Mouse (Mus musculus) hindlimb bud, embryonic 11.5 days (tissue): ENCODE data around the gene Gh.
"Not testable (repeated sequence)": the region's sequence is repeated elsewhere in the genome, so short reads cannot be mapped to it uniquely, and the experiment has no call there.

ENCODE experiments used
- DNase-seq: peaks from one replicate; pipeline ENCODE4 v3.0.0-alpha.2; 2012; ENCODE audit warnings: low read depth, low spot score; ENCODE audit errors: extremely low spot score

Gh gene

DNA sequence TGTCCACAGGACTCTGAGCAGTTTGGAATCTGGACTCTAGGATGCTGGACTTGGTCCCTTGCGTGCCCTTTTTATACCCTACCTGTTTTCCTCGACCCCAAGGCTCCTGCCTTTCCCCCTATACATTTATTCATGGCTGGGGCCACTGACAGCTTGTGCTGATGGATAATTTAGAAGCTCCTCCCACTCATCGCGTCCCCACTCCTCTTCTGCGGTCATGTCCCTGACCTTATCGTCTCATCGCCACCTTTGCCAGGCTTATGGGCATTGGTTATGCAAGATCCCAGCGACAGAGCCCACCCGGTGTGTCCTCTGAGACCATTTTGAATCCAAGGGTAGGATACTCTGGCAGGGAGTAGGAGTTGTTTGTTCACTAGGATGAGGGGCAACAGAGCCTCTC, at the start of gene Gh:
Gh (minus strand) TSS at position 101 of the 400 bp plus-strand sequence.
- no peak for DNase-seq

DNA sequence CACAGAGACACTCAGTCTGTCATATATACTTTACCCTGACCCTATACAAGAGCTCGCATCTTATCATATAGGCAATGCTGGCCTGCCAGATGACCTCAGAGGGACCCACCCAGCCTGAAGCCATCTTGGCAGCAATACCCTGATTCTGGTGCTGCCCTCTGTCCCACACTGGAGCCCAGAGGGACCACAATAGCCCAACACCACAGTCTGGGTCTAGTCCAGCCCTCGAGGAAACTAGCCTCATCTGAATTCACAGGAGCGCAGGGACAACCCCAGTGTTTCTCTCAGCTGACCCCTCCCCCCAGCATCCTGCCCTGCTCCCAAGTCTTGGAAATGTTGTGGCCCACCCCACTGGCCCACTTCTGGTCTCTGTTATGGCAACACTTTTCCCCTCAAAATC, 49.6 kb upstream of the Gh start:
- no peak for DNase-seq

DNA sequence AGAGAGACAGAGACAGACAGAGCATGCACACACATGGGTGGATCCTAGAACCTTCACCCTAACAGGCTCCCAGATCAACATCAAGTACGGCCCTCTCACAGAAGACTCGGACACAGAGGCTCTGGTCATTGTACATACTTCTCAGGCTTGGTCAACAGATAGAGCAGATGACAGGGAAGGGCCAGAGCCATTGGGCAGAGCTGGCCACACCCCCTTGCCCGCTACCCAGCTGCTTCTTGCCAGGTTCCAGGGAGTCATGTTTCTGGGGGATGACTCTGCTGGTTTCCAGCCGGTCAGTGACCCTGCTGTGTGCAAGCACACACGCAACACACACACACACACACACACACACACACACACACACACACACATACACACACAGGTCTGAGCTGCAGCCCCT, 49.2 kb upstream of the Gh start:
- DNase-seq, result no peak

DNA sequence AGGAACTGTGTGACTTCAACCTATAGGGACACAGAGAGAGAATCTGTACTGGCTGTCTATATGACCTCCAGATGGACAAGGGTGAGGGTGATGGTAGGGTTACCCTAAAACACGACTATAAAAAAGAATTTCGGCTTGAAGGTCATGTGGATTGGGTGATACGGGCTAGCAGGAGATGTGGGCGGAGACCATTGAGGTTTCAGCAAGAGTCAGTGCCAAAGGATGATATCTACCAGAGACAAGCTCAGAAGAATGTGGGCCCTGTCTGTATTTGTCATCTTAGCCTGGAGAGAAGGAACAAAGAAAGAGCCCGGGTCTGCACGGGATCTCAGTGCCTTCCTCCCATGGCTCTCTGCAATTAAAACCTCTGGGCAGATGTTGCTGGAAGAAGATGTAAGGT, 48.1 kb upstream of the Gh start:
- no peak for DNase-seq

DNA sequence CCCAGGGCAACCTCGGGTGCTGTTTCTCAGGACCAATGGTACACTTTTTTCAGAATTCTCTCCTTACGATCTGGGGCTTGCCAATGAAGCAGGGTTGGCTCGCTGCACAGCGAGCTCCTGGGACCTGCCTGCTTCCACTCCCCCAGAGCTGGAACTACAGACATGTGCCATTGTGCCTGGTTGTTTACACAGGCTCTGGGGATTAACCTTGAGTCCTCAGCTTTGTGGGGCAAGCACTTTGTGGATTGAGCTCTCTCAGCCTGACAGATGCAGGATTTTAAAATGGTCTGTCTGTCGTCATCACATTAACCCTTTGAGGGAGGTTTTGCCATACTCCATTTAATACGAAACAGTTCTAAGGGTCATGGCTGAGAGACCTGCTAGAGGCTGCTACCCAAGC, 43.2 kb upstream of the Gh start:
- no peak for DNase-seq

DNA sequence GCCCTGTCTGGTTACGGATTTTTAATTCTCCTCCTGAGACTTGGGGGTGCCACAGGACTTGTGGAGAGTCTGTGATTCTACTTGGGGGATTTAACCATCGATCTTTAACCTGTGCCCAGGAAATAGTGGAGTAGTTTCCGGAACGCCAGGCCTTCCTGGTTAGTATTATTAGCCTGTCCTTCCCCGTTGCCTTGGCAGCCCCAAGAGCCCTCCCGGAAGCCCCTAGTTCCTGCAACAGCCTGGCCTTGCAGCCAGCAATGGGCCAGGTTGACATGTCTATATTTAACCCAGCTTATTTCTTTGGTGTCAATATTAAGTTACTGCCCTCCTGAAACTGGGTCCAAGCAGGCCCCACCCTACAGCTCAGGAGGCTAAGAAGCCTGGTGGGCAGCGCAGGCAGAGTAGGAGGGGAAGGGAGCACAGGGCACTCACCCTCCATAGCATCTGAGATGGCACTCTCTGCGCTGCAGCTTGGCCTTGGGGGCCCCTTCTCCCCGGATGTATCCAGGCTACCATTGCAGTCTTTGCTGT, 39.4 kb upstream of the Gh start:
- no peak for DNase-seq

DNA sequence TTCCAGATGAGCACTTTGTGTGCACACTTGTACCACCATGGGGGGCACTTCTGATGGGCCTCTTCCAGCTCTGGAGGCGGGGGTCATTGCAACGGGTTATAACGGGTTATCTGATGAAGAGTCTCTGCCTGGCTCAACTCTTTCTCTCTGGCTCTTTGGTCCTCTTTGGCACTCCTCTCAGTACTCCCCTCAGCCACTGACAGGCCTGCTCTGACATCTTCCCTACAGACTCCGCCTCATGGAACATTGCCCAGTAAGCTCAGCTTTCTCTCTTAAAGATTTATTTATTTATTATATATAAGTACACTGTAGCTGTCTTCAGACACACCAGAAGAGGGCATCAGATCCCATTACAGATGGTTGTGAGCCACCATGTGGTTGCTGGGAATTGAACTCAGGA, 37.7 kb upstream of the Gh start:
- not testable (repeated sequence) for DNase-seq

DNA sequence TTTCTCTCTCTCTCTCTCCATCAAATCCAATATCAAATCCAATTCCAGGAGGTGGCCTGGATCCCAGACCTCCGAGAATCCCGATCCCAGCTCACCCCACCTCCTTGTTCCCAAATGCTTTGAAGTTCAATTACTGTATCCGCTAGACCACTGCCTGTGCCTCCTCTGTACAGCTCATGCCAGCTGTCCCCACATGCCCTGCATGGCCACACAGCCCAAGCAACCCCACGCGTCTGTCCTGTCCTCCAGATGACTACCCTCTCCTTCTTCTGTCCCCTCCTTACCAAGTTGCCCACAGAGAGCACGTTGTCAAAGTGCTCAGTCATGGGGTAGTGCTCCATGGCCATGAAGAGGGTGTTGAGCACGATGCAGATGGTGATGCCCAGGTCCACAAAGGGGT, 37.2 kb upstream of the Gh start:
- DNase-seq, result no peak

DNA sequence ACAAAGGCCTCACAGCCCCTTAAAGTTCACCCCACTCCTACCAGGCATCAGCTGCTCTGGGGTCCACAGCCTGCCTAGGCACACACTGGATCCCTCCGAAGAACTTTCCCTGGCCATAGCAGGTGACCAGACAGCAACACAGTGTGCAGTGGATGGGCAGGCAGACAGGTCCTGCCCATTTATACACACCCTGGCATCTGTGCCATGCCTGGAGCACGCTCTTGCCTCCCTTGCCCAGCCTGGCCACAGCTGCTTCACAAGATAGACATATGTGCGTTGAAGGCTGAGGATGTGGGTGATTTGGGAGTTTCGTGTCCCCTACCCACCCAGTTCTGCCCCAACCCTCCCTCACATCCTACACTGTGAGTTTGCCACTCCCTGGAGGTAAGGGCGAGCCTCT, 36.4 kb upstream of the Gh start:
- no peak for DNase-seq

DNA sequence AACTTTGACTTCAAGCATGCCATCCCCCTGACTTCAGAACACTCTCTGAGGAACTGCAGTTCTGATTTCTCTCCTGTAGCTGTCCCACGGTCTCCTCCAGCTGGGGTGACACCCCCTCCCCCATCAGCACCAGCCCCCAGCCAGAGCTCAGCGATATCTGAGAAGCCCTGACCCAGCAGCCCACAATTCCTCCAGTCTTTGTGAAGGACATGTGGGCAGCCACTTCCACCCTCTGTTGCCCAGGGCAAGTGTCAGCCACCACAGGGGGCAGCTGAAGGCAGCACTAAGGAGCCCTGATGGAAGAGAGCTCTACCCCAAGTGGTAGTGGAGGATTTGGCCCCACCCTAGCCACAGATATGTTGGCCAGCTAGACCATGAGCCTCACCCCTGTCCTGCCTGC, 32.4 kb upstream of the Gh start:
- no peak for DNase-seq

DNA sequence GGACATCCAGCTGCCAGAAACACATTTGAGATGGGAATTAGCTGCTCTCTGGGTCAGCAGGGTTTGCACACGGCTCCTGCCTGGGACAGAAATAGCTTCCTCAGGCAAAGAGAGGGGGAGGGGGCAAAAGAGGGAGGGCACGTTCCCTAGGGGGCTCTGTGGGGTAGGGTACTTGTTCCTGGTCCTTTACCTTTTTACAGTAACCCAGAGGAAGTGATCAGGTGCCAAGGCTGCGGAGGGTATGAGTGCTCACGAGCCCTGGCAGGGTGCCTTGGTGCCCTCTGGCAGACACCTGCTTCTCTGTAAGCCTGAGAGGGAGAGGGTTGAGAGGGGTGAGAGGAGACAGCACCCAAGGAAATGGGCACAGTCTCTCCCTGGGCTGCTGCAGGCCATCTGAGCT, 30.8 kb upstream of the Gh start:
- DNase-seq, result no peak

DNA sequence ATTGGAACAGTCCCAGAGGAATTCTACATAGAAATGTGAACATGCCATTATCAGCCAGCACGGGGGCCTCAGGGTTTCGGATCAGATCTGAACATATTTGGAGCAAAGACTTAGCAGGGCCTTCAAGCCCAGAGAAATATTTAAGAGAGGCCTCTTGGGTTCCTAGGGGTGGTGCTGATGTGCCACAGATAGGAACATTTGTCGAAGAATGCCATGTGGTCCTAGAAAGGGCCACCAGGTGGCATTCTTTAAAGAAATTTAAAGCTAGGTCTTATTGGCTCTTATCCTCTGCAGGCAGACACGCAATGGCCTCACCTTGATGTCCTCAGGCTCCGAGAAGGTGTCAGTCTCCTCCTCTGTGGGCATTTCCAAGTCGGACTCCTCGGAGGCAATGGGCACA, 28.0 kb upstream of the Gh start:
- no peak for DNase-seq

DNA sequence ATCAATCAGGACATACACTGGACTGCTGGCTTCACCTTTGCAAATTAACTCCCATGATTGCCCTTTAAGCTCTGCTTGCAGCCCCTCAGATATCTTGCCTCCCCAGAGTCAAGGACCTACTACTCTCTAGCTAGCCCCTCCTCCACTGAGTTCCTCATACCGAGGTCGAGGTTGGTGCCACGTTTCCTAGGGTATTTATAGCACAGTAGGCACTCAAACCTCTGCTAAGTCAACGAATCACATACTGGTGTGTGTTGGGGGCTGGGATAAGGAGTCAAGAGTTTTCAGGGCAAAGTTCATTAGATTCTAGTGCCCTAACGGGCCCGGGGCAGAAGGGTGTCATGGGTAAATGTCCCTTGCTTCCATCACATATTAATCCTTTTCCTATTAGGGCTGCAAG, 27.5 kb upstream of the Gh start:
- no peak for DNase-seq

DNA sequence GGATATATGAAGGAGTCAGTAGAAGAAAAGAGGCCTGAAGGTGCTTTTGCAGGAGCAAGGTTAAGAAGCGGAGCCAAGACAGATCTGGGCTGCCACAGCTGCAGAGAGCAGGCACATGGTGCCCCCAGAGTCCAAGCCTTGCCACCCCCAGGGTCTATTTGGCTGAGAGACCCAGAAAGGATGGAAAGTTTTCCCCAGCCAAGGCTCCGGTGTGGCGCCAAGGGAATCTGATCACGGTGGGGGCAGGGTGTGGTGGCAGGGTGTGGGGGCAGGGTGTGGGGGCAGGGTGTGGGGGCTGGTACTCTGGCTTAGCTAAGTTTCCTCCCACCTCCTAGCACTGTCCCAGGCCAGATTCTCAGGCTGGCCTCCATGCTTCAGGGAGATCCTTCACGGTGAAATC, 26.9 kb upstream of the Gh start:
- DNase-seq, result no peak

DNA sequence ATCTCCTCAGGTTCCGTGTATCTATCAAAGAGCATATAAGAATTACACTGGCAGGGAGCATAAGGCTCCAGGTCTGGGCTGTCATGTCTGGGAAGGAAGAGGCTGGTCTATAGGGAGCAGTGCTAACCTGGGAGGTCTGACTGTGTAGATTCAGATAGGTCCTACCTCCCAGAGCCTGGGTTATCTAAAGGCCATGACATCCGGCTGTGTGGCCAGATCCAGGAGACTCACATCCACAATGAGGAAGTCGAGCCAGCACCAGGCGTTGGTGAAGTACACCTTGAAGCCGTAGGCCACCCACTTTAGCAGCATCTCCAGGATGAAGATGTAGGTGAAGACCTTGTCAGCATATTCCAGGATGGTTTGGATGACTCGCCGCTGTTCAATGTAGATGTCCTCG, 24.8 kb upstream of the Gh start:
- no peak for DNase-seq

DNA sequence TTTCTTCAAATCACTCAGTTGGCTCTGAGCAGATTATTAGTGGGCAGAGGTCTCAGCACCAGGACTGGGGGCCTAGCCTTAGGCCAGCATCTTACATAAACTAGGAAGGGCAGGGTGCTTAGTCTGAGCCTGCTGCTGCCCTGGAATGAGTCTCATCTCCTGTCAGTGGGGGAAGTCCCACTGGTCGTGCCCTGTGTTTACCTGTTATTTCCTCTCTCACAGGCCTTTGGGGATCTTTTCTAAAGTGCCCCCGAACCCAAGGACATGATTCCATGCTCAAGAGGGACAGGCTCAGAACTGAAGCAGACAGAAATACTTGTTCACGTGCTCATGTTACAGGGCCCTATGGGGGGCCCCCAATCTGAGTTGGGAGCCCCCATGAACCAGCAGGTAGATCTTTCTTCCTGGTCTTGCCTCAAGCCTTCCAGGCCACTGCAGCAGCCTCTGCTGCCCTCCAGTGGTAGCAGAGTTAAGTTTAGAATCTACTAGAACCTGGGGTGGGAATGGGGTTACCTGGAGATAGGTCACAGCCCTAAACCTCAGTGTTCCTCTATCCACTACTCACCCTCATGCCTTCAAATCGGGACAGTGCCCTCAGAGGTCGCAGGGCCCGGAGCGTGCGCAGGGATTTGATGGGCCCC, 24.0 kb upstream of the Gh start:
- no peak for DNase-seq

DNA sequence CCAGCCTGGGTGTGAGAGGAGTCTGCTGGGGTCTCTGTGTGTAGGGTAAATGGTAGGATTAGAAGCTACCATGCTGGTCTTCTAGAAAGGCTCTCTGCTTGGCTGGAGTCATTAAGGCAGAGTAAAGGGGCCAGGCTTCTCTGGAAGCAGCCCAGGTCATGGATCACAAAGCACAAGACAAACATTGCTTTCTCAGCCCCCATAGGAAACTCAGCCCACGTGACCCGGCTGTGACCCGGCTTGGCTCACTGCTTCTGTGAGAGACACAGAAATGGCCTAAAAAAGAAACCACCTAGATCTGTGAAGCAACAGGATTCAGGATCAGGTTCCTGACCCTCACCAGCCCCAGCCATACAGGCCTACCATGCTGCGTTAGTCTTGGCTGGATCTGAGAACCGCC, 23.2 kb upstream of the Gh start:
- no peak for DNase-seq

DNA sequence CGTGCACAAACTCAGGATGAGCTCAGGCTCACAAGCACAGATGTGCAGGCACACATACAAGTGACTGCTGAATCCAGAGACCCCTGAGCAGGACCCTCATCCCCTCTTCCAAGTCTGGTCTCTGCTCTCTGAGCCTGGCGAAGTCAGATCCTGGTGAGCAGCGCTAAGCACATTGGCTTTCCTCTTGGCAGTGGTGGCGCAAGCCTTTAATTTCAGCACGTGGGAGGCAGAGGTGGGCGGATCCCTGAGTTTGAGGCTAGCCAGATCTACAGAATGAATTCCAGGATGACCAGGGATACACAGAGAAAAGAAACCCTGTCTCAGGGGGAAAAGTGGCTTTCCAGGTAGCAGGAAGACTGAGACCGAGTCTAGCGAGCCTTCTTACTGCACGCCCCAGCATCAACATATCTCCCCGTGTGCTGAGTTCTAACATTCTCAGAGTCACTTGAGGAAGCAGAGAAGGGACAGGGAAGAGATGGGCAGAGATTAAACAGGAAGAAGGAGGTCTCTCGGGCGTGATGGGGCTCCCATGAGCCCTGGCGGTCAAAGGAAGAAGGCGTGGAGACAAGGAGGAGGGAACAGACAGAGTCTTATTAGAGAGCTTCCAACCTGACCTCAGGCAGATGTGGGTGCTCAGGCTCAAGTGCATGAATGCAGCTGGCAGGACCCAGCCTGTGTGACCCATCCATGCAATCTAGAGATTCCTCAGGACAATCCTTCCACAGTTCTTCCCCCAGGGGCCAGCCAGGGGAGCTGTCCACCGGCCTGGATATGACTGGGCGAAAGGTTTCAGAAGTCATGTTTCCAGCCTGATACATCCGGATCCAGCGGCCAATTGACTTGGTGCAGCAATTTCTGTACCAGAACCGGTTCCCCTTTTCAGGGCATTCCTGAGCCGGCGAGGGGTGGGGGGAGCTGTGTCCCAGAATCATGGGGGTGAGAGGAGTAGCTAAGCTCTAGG, 17.0 kb upstream of the Gh start:
- no peak for DNase-seq

DNA sequence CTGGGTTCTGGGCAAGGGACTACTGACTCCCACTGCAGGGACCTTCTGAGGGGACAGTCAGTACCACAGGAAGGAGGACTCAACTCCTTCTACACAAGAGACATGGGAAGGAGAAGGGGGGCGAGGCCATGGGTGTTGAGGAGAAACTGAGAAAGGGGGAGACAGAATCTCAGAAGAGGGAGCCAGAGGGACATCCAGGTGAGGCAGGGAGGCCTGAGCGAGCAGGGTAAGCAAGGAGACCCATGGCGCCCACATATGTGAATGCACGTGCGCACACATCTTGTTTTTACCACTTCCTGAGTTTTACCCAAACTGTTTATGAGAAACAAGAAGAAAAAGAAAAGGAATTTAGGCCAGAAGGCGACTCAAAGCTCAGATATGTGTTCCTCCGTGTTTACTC, 16.1 kb upstream of the Gh start:
- no peak for DNase-seq

DNA sequence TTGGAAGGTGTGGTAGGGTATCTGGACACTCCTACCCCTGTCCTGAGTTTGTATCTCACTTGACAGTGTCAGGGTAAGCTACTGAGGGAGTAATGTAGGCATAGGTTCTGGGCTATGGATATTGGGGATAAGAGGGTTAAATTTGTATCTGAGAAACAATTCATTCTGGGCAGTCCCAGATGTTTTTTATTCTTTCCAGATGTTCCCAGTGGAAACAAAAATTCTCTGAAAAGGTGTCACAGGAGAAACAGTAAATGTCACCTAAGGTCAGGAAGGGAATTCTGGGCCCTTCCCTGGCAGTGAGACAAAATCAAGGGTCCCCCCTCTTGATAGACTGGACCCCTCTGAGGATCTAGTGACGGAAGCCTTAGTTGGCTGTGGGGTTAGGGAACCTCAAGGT, 14.8 kb upstream of the Gh start:
- DNase-seq, result peak; percentile 63

DNA sequence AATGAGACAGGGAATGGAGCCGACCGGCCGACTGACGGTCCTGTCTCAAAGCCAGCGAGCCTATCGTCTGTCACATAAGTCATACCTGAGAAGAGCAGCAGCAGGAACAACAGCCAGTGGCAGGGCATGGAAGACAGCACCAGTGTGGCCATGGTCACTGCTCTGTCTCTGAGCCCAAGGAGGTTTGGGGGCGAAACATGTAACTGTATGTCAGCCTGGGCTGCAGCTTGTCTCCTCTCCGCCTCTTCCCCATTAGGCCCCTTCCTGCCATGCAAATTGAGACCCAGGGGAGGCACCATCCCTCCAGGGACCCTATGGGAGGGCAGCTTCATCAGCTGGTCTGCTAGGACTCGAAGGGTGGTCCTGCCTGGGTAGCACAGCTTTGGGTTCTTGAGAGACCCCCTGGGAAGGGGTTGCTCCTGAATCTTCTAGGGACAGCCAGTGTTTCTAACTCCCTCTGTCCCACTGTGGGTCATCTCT, 12.7 kb upstream of the Gh start, which contains the start of gene Cd79b:
Cd79b (minus strand) TSS at position 430 of the 480 bp plus-strand sequence.
- DNase-seq, result no peak

DNA sequence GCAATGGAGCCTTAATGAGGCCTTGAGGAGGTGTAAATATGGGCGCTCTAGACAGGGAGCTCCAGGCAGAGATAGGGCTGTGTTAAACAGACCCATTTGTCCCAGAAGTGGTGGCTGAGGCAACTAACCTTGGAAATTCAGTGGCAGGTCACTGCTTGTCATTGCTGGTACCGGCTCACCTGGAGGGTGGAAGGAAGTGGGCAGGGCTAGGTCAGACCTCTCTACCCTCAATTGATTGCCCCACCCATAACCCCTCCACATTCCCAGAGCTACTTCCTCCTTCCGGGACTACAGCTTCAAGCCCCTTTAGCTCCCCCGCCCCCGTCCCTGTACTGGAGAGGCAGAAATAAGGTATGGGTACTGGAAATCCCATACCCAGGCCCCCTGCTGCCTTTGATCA, 11.9 kb upstream of the Gh start:
- no peak for DNase-seq
